In the genomic region with DNA sequence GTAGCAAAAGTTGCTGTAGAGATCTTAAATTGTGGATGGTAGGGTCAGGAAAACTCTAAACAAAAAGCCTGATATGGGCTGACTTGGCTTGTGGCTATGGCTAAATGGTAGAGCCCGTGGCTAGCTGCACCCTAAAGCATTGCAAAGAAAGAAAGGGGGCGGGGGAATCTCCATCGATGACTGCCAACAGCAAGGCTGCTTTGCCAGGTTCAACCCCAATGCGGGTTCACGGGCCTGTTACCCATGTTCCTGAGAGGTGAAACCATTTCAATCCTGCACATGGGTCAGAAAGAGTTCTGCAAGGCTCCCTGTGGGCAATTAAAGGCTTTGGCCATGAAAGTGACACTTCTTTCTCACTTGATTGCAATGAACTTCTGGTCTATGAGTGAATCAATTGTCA, we compare ENCODE assay signal across 13 mouse cellular contexts. TPM values are rescaled to one million over a fixed set of nuclear protein-coding genes. Genes with fewer than 3 reads are reported as not detected.
DNase-seq lines count a peak whose midpoint lies in the region; ATAC-seq and TF ChIP-seq lines count a peak whose summit lies in the region.
"Had no signal": no experiment of that assay in that cellular context is flagged by ENCODE, and none has a peak within 500 bp of the region (broad histone marks: within the 10 kb centered on the region; RNA-seq: fewer than 3 reads in every experiment).

No protein-coding gene starts in this region.

- TF ChIP-seq CTCF in heart, adult 2 months (IDR thresholded peaks at IDR 0.05) = no peak
- TF ChIP-seq CTCF in liver, adult 2 months (IDR thresholded peaks at IDR 0.05; ENCODE audit: low read depth, low read length) = no peak

- H3K9me3 ChIP-seq in heart, embryonic 11.5 days (replicated peaks; ENCODE audit: control insufficient read depth, low read length) = no peaks in the 10 kb centered on the region
- no peaks in the 10 kb centered on the region for H3K9me3 ChIP-seq in liver, embryonic 11.5 days (ENCODE audit: control insufficient read depth, low read length)
- H3K9me3 ChIP-seq in embryonic facial prominence, embryonic 14.5 days (ENCODE audit: control insufficient read depth, low read length) = no peaks in the 10 kb centered on the region

- no peak overlapping the region for H3K9ac ChIP-seq in heart, embryonic 11.5 days (ENCODE audit: low read depth, low read length)
- no peak overlapping the region for H3K9ac ChIP-seq in heart, adult 2 months (ENCODE audit: low read depth, low read length)
- H3K9ac ChIP-seq in liver, adult 2 months (ENCODE audit: low read depth, low read length) = no peak overlapping the region
- H3K9ac ChIP-seq in liver, embryonic 11.5 days (ENCODE audit: low read depth, low read length) = no peak overlapping the region
- H3K9ac ChIP-seq in embryonic facial prominence, embryonic 14.5 days (ENCODE audit: low read depth, low read length) = no peak overlapping the region

- H3K36me3 ChIP-seq in heart, embryonic 11.5 days (ENCODE audit: control insufficient read depth, insufficient read depth, low read length) = peaks cover 19% of the 10 kb centered on the region
- H3K36me3 ChIP-seq in heart, adult 2 months (ENCODE audit: control insufficient read depth, insufficient read depth, low read length) = peaks cover 52% of the 10 kb centered on the region
- H3K36me3 ChIP-seq in liver, adult 2 months (ENCODE audit: control insufficient read depth, insufficient read depth, low read length) = peaks cover 36% of the 10 kb centered on the region
- no peaks in the 10 kb centered on the region; the same call in 1 of the 2 replicates for H3K36me3 ChIP-seq in liver, embryonic 11.5 days (ENCODE audit: control insufficient read depth, insufficient read depth, low read length)
- H3K36me3 ChIP-seq in embryonic facial prominence, embryonic 14.5 days (ENCODE audit: control insufficient read depth, insufficient read depth, low read length) = peaks cover 62% of the 10 kb centered on the region
- peaks cover 61% of the 10 kb centered on the region for H3K36me3 ChIP-seq in macrophage (ENCODE audit: inconsistent target)

- H3K4me2 ChIP-seq in heart, embryonic 11.5 days = no peak overlapping the region
- no peak overlapping the region for H3K4me2 ChIP-seq in liver, embryonic 11.5 days
- no peak overlapping the region for H3K4me2 ChIP-seq in embryonic facial prominence, embryonic 14.5 days (ENCODE audit: low read depth, low read length)

- no peaks in the 10 kb centered on the region for H3K79me2 ChIP-seq in heart, adult 2 months (replicated peaks; ENCODE audit: control insufficient read depth, insufficient read depth, low read length)
- H3K79me2 ChIP-seq in liver, adult 2 months (ENCODE audit: control insufficient read depth, insufficient read depth, low read length) = no peaks in the 10 kb centered on the region
- peaks cover 83% of the 10 kb centered on the region for H3K79me2 ChIP-seq in macrophage (ENCODE audit: inconsistent target)

- no peaks in the 10 kb centered on the region for H3K27me3 ChIP-seq in heart, embryonic 11.5 days (ENCODE audit: control insufficient read depth, insufficient read depth, low read length)
- H3K27me3 ChIP-seq in heart, adult 2 months (ENCODE audit: control insufficient read depth, insufficient read depth, low read length) = no peaks in the 10 kb centered on the region
- no peaks in the 10 kb centered on the region for H3K27me3 ChIP-seq in liver, adult 2 months (ENCODE audit: control insufficient read depth, insufficient read depth, low read length)
- H3K27me3 ChIP-seq in liver, embryonic 11.5 days (replicated peaks; ENCODE audit: control insufficient read depth, insufficient read depth, low read length) = no peaks in the 10 kb centered on the region
- no peaks in the 10 kb centered on the region for H3K27me3 ChIP-seq in embryonic facial prominence, embryonic 14.5 days (replicated peaks; ENCODE audit: control insufficient read depth, insufficient read depth, low read length)

- WGBS in heart, embryonic 11.5 days (ENCODE audit: insufficient replicate concordance) = 89% methylated on average over 5 of the region's 5 CpGs
- 63% methylated on average over 5 of the region's 5 CpGs for WGBS in heart, adult 2 months
- WGBS in liver, adult 2 months = 47% methylated on average over 5 of the region's 5 CpGs
- WGBS in liver, embryonic 11.5 days = 84% methylated on average over 5 of the region's 5 CpGs
- WGBS in embryonic facial prominence, embryonic 14.5 days = 58% methylated on average over 5 of the region's 5 CpGs
- 100% methylated on average over 4 of the region's 5 CpGs for WGBS in macrophage (ENCODE audit: missing documents)

- ATAC-seq in heart, embryonic 11.5 days (replicated peaks; ENCODE audit: insufficient number of reproducible peaks, low FRiP score, low TSS enrichment) = no peak
- no peak for ATAC-seq in liver, embryonic 11.5 days (replicated peaks; ENCODE audit: low FRiP score)
- ATAC-seq in embryonic facial prominence, embryonic 14.5 days (ENCODE audit: low read depth) = no peak
- ATAC-seq: intestine, postnatal 0 days had no signal

- peaks cover 15% of the 10 kb centered on the region for H3K4me1 ChIP-seq in heart, embryonic 11.5 days (ENCODE audit: control insufficient read depth, insufficient read depth, low read length)
- H3K4me1 ChIP-seq in heart, adult 2 months (ENCODE audit: control insufficient read depth, insufficient read depth, low read length) = peaks cover 36% of the 10 kb centered on the region
- H3K4me1 ChIP-seq in liver, adult 2 months (ENCODE audit: control insufficient read depth, insufficient read depth, low read length) = no peaks in the 10 kb centered on the region
- H3K4me1 ChIP-seq in liver, embryonic 11.5 days (replicated peaks; ENCODE audit: control insufficient read depth, insufficient read depth, low read length) = peaks cover 3% of the 10 kb centered on the region; the same call in 1 of the 2 replicates
- peaks cover 53% of the 10 kb centered on the region for H3K4me1 ChIP-seq in embryonic facial prominence, embryonic 14.5 days (ENCODE audit: control insufficient read depth, insufficient read depth, low read length)

- no peak for TF ChIP-seq EP300 in heart, adult 2 months (IDR thresholded peaks at IDR 0.05; ENCODE audit: insufficient read depth, low read depth, low read length)

- no peak for DNase-seq in heart, adult 2 months
- DNase-seq in liver, adult 2 months (ENCODE audit: extremely low read depth, low read depth, low spot score) = peak; percentile 32
- no peak for DNase-seq in liver, embryonic 11.5 days (ENCODE audit: low spot score)
- DNase-seq in embryonic facial prominence, embryonic 14.5 days (ENCODE audit: low spot score) = no peak
- DNase-seq in retina, postnatal 1 day = no peak
- DNase-seq: heart, postnatal 36 days; kidney, postnatal 25 days; lung, adult 18-20 months; thymus, adult 18-20 months had no signal

- TF ChIP-seq POLR2A in heart, adult 2 months (IDR thresholded peaks at IDR 0.05; ENCODE audit: insufficient read depth, low read depth, low read length) = no peak
- TF ChIP-seq POLR2A in liver, adult 2 months (IDR thresholded peaks at IDR 0.05; ENCODE audit: extremely low read depth, insufficient read depth, low read length) = no peak

- 0 out of 2 replicates have a peak overlapping the region, but pooled peaks have one; percentile 10 for H3K27ac ChIP-seq in heart, embryonic 11.5 days (ENCODE audit: low read depth, low read length)
- H3K27ac ChIP-seq in heart, adult 2 months = no peak overlapping the region; the same call in 1 of the 2 replicates
- no peak overlapping the region for H3K27ac ChIP-seq in liver, adult 2 months (replicated peaks; ENCODE audit: insufficient read depth, low read depth, low read length)
- no peak overlapping the region for H3K27ac ChIP-seq in liver, embryonic 11.5 days (ENCODE audit: low read depth, low read length)
- peak overlapping the region; percentile 88 for H3K27ac ChIP-seq in embryonic facial prominence, embryonic 14.5 days (replicated peaks; ENCODE audit: low read depth, low read length)
- H3K27ac ChIP-seq in macrophage = peak overlapping the region; percentile 63

- intact Hi-C loops in heart, adult 2 months (cut with DNase I) = loop anchor here (2.0 to 5.0 kb wide), 3 partner anchors 17 to 181 kb away; no protein-coding TSS in a partner anchor

- no peak overlapping the region for H3K4me3 ChIP-seq in heart, embryonic 11.5 days (ENCODE audit: low read depth, low read length)
- H3K4me3 ChIP-seq in heart, adult 2 months = no peak overlapping the region
- H3K4me3 ChIP-seq in liver, adult 2 months (ENCODE audit: insufficient read depth, low read depth, low read length) = no peak overlapping the region
- no peak overlapping the region for H3K4me3 ChIP-seq in liver, embryonic 11.5 days (ENCODE audit: low read depth, low read length)
- H3K4me3 ChIP-seq in embryonic facial prominence, embryonic 14.5 days (ENCODE audit: low read depth, low read length) = no peak overlapping the region
- no peak overlapping the region for H3K4me3 ChIP-seq in macrophage (ENCODE audit: inconsistent target)

RNA-seq across cellular contexts. Expression of gene Naa20, which starts 20.0 kb away (rescaled TPM):
- polyA plus RNA-seq in heart, embryonic 11.5 days (2014; fragmentation: Nextera tagmentation; extraction: Ambion mirVana) = 185 and 189 TPM in 2 replicates
- 10 to 100 TPM; 89.9 to 95.3 TPM for total RNA-seq in heart, adult 2 months (2021)
- polyA plus RNA-seq in heart, adult 2 months (2012; rRNA removed) = 51.3 and 91.4 TPM in 2 replicates
- total RNA-seq in liver, adult 2 months (2014; rRNA removed) = 25.8 and 29.2 TPM in 2 replicates
- 14.4 and 14.6 TPM in 2 replicates for polyA plus RNA-seq in liver, adult 2 months (2012; rRNA removed)
- polyA plus RNA-seq in liver, embryonic 11.5 days (2014; fragmentation: Nextera tagmentation; extraction: Ambion mirVana) = 147 and 156 TPM in 2 replicates
- 179 and 186 TPM in 2 replicates for polyA plus RNA-seq in embryonic facial prominence, embryonic 14.5 days (2014; fragmentation: Nextera tagmentation; extraction: Ambion mirVana)
- total RNA-seq in macrophage (2018; cell fraction: chromatin; rRNA removed) = 100 to 1,000 TPM in 21 of 26 experiments, 10 to 100 TPM in 5; 43.5 to 281 (median 153) TPM
- 10 to 100 TPM; 62.8 to 89.3 (median 71.5) TPM for total RNA-seq in macrophage (2018; cell fraction: cytosol; rRNA removed)
- 100 to 1,000 TPM in 15 of 26 experiments, 10 to 100 TPM in 11; 41.0 to 277 (median 102) TPM for total RNA-seq in macrophage (2018; cell fraction: nucleus; rRNA removed)
- polyA plus RNA-seq in macrophage (2018) = 73.2 to 165 TPM (median 79.1 TPM) in 3 replicates

RNA-seq across cellular contexts. Expression of gene Cfap61, which starts 52.7 kb away (rescaled TPM):
- 0.10 and 1.1 TPM in 2 replicates for polyA plus RNA-seq in heart, embryonic 11.5 days (2014; fragmentation: Nextera tagmentation; extraction: Ambion mirVana)
- 1 to 10 TPM; 1.4 to 1.7 TPM for total RNA-seq in heart, adult 2 months (2021)
- 1.5 and 2.8 TPM in 2 replicates for polyA plus RNA-seq in heart, adult 2 months (2012; rRNA removed)
- total RNA-seq in liver, adult 2 months (2014; rRNA removed) = 0.13 TPM in 1 of 2 replicates, not detected in the other
- polyA plus RNA-seq in liver, adult 2 months (2012; rRNA removed) = not detected in 2 replicates
- polyA plus RNA-seq in liver, embryonic 11.5 days (2014; fragmentation: Nextera tagmentation; extraction: Ambion mirVana) = 0.10 TPM in 1 of 2 replicates, not detected in the other
- polyA plus RNA-seq in embryonic facial prominence, embryonic 14.5 days (2014; fragmentation: Nextera tagmentation; extraction: Ambion mirVana) = 2.0 and 2.7 TPM in 2 replicates
- total RNA-seq in macrophage (2018; cell fraction: chromatin; rRNA removed) = 1 to 10 TPM in 1 of 26 experiments, under 1 TPM in 5, not detected in 20; 0.34 to 4.3 (median 0.80) TPM
- total RNA-seq in macrophage (2018; cell fraction: cytosol; rRNA removed) = under 1 TPM in 8 of 26 experiments, not detected in 18; 0.04 to 0.22 (median 0.12) TPM
- under 1 TPM in 5 of 26 experiments, not detected in 21; 0.20 to 0.60 (median 0.26) TPM for total RNA-seq in macrophage (2018; cell fraction: nucleus; rRNA removed)
- not detected in 3 replicates for polyA plus RNA-seq in macrophage (2018)
- total RNA-seq: granulocyte monocyte progenitor cell, adult 5-6 weeks had no signal

RNA-seq across cellular contexts. Expression of gene Crnkl1, which starts 52.9 kb away (rescaled TPM):
- 20.4 and 23.5 TPM in 2 replicates for polyA plus RNA-seq in heart, embryonic 11.5 days (2014; fragmentation: Nextera tagmentation; extraction: Ambion mirVana)
- total RNA-seq in heart, adult 2 months (2021) = 10 to 100 TPM; 17.2 to 20.0 TPM
- polyA plus RNA-seq in heart, adult 2 months (2012; rRNA removed) = 3.8 and 6.0 TPM in 2 replicates
- total RNA-seq in liver, adult 2 months (2014; rRNA removed) = 8.1 and 8.3 TPM in 2 replicates
- 4.8 and 5.9 TPM in 2 replicates for polyA plus RNA-seq in liver, adult 2 months (2012; rRNA removed)
- polyA plus RNA-seq in liver, embryonic 11.5 days (2014; fragmentation: Nextera tagmentation; extraction: Ambion mirVana) = 36.2 and 36.9 TPM in 2 replicates
- polyA plus RNA-seq in embryonic facial prominence, embryonic 14.5 days (2014; fragmentation: Nextera tagmentation; extraction: Ambion mirVana) = 24.1 and 24.7 TPM in 2 replicates
- total RNA-seq in macrophage (2018; cell fraction: chromatin; rRNA removed) = 10 to 100 TPM; 19.3 to 58.5 (median 39.1) TPM
- 10 to 100 TPM; 15.9 to 25.2 (median 19.1) TPM for total RNA-seq in macrophage (2018; cell fraction: cytosol; rRNA removed)
- 10 to 100 TPM; 18.4 to 42.8 (median 24.8) TPM for total RNA-seq in macrophage (2018; cell fraction: nucleus; rRNA removed)
- polyA plus RNA-seq in macrophage (2018) = 19.4 to 21.5 TPM (median 19.6 TPM) in 3 replicates

Comparison
In these comparisons a context has a peak if more than half of its experiments do, and no peak if none do; other contexts are left out.
1. H3K27ac ChIP-seq: peak in heart, embryonic 11.5 days (single experiment), embryonic facial prominence, embryonic 14.5 days (single experiment) and macrophage (single experiment); none in heart, adult 2 months (single experiment), liver, adult 2 months (single experiment) and liver, embryonic 11.5 days (single experiment).